Mouse (Mus musculus): ENCODE data around the gene Lbhd2. TPM values are rescaled to one million over a fixed set of nuclear protein-coding genes. Genes with fewer than 3 reads are reported as not detected.

Gene Lbhd2
- polyA plus RNA-seq, 1 experiment from 2014 or later, result 0.26 TPM

DNA sequence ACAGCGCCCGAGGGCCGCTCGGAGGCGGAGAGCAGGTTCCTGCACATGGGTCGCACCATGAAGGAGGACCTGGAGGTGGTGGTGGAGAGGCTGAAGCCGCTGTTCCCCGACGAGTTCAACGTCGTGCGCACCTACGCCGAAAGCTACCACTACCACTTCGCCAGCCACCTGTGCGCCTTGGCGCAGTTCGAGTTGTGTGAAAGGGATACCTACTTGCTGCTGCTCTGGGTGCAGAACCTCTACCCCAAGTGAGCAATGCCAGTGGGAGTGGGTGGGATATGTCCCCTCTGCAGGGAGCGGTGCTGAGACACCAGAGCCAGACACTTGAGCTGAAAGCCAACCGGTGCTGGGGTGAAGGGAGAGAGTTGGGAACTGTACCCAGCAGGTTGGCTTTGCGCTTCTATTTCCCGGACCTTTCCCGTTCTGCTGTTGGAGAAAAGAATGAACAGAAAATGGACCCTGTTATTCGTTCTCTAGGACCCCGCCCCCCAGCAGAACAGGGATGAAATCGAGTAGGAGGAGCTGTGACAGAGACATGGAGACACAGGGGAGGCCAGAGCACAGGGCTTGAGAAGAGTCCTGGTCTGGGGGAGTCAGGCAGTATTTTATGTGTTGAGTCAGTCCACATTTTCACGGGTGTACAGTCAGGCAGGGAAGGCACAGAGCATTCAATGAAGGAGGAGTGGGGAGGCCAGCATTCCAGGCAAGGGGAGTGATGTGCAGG lies 39.4 kb downstream of the Lbhd2 start:
- WGBS, result 6% methylated on average over 27 of the region's 27 CpGs
- no peak for ATAC-seq (ENCODE audit: low FRiP score)
- 0 out of 2 replicates have a peak overlapping the region, but pooled peaks have one; percentile 19 for H3K9ac ChIP-seq

GRCm38 (mm10) chr12:111446745-111447144 lies 40.1 kb downstream of the Lbhd2 start:
- 20% methylated on average over 5 of the region's 5 CpGs for WGBS
- Histone ChIP-seq H3K4me1 (replicated peaks) (peaks cover 42% of the 10 kb centered on the region), H3K9me3 (no peaks in the 10 kb centered on the region), H3K36me3 (no peaks in the 10 kb centered on the region), H3K4me3 (no peak overlapping the region), H3K9ac (no peak overlapping the region), H3K27ac (no peak overlapping the region), H3K27me3 (peaks cover 100% of the 10 kb centered on the region), H3K4me2 (no peak overlapping the region)
- no peak for ATAC-seq (ENCODE audit: low FRiP score)

More for the DNA sequence above, 39.4 kb downstream of the Lbhd2 start:
- Histone ChIP-seq H3K27me3 (peaks cover 100% of the 10 kb centered on the region), H3K36me3 (no peaks in the 10 kb centered on the region), H3K4me1 (replicated peaks) (peaks cover 42% of the 10 kb centered on the region), H3K9me3 (no peaks in the 10 kb centered on the region), H3K27ac (no peak overlapping the region), H3K4me2 (peak overlapping the region; percentile 50), H3K4me3 (peak overlapping the region; percentile 32)

DNA sequence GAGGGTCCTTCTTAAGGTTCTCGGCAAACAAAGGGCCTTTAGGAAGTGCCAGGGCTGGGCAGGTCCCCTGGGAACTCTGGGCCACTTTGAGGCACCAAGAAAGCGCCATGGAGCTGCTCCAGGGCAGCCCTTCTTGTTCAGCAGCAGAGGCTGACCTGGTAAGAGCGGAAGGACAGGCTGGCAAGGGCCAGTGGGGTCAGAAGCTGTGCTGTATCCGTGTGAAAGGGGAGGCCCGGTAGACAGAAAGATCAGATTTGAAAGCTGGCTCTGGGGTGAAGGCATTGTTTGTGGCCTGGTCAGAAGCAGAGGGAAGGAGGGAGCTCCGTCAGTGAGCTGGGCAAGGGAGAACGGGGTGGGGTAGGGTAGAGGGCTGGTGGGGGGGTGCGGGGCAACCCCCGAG lies 40.7 kb downstream of the Lbhd2 start:
- no peak overlapping the region for H3K27ac ChIP-seq
- no peaks in the 10 kb centered on the region for H3K9me3 ChIP-seq
- WGBS, result 13% methylated on average over 9 of the region's 9 CpGs
- no peaks in the 10 kb centered on the region for H3K36me3 ChIP-seq
- no peak overlapping the region for H3K9ac ChIP-seq
- H3K27me3 ChIP-seq, result peaks cover 100% of the 10 kb centered on the region
- peaks cover 36% of the 10 kb centered on the region for H3K4me1 ChIP-seq (replicated peaks)
- H3K4me2 ChIP-seq, result no peak overlapping the region
- H3K4me3 ChIP-seq, result no peak overlapping the region
- no peak for ATAC-seq (ENCODE audit: low FRiP score)

- no peak overlapping the region for H3K27ac ChIP-seq
- H3K36me3 ChIP-seq, result no peaks in the 10 kb centered on the region
- peaks cover 99% of the 10 kb centered on the region for H3K27me3 ChIP-seq
- ATAC-seq (ENCODE audit: low FRiP score), result no peak
- H3K4me1 ChIP-seq (replicated peaks), result peaks cover 31% of the 10 kb centered on the region
- no peaks in the 10 kb centered on the region for H3K9me3 ChIP-seq
- H3K9ac ChIP-seq, result no peak overlapping the region
- 17% methylated on average over 22 of the region's 22 CpGs for WGBS
- H3K4me2 ChIP-seq, result no peak overlapping the region
- no peak overlapping the region for H3K4me3 ChIP-seq
Measured at GRCm38 (mm10) chr12:111447898-111448760, 41.5 kb downstream of the Lbhd2 start.

- Histone ChIP-seq H3K9ac (no peak overlapping the region), H3K27ac (no peak overlapping the region), H3K4me1 (replicated peaks) (peaks cover 31% of the 10 kb centered on the region), H3K4me3 (no peak overlapping the region), H3K27me3 (peaks cover 97% of the 10 kb centered on the region), H3K4me2 (no peak overlapping the region), H3K36me3 (no peaks in the 10 kb centered on the region), H3K9me3 (no peaks in the 10 kb centered on the region)
- no peak for ATAC-seq (ENCODE audit: low FRiP score)
- 16% methylated on average over 13 of the region's 14 CpGs for WGBS
Measured at GRCm38 (mm10) chr12:111448931-111449705, 42.5 kb downstream of the Lbhd2 start.

GRCm38 (mm10) chr12:111450359-111450758 lies 43.8 kb downstream of the Lbhd2 start:
- WGBS, result 34% methylated on average over 6 of the region's 6 CpGs

DNA sequence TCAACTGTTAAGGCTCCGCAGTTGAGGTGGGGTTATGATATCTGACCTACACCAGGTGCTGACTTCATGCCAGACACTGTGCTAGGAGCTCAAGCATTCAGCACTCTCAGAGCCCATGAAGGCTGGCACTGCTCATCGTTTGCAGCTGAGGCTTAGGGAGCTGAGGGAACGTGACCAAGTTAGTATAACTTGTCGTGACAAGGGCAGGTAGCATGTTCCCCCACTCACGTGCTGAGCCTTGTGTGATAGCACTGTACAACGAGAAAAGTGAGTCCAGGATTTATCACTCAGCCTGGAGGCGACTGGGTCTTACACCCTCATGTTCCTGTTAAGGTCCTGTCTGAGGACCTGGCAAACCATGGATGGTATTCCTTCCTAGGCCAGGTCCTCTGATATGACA lies 45.0 kb downstream of the Lbhd2 start:
- WGBS, result 82% methylated on average over 7 of the region's 7 CpGs
- Histone ChIP-seq H3K9me3 (no peaks in the 10 kb centered on the region), H3K4me1 (replicated peaks) (peaks cover 17% of the 10 kb centered on the region), H3K27ac (no peak overlapping the region), H3K9ac (no peak overlapping the region), H3K27me3 (peaks cover 96% of the 10 kb centered on the region), H3K4me2 (no peak overlapping the region), H3K36me3 (no peaks in the 10 kb centered on the region), H3K4me3 (no peak overlapping the region)
- no peak for ATAC-seq (ENCODE audit: low FRiP score)

More at GRCm38 (mm10) chr12:111450359-111450758, 43.8 kb downstream of the Lbhd2 start:
- Histone ChIP-seq H3K27ac (no peak overlapping the region), H3K4me3 (no peak overlapping the region), H3K4me2 (no peak overlapping the region), H3K9ac (no peak overlapping the region), H3K4me1 (replicated peaks) (peaks cover 29% of the 10 kb centered on the region), H3K9me3 (no peaks in the 10 kb centered on the region), H3K27me3 (peaks cover 96% of the 10 kb centered on the region), H3K36me3 (no peaks in the 10 kb centered on the region)
- ATAC-seq (ENCODE audit: low FRiP score), result no peak

DNA sequence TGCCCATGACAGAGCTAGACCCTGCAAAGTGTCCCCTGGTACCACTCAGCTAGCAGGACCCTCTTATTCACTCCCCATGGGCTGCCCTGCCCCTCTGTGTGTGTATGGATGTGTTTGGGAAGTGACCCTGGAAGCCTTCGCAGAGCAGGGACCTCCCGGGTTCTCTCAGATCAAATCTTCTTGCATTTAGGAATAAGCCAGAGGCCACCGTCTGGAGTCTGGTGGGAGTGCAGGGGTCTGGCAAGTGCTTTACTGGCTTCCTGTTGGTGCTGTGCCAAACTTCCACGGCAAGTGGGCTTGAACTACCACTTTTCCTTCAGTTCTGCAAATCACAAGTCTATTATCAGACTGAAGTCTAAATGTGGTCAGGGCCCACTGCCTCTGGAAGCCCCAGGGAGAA lies 47.4 kb downstream of the Lbhd2 start:
- ATAC-seq (ENCODE audit: low FRiP score), result no peak
- WGBS, result 31% methylated on average over 4 of the region's 4 CpGs
- no peak overlapping the region for H3K27ac ChIP-seq
- peaks cover 86% of the 10 kb centered on the region for H3K27me3 ChIP-seq
- H3K4me3 ChIP-seq, result no peak overlapping the region
- no peaks in the 10 kb centered on the region for H3K9me3 ChIP-seq
- H3K4me2 ChIP-seq, result no peak overlapping the region
- H3K9ac ChIP-seq, result no peak overlapping the region
- peaks cover 10% of the 10 kb centered on the region; the same call in 1 of the 2 replicates for H3K4me1 ChIP-seq (replicated peaks)
- H3K36me3 ChIP-seq, result no peaks in the 10 kb centered on the region

DNA sequence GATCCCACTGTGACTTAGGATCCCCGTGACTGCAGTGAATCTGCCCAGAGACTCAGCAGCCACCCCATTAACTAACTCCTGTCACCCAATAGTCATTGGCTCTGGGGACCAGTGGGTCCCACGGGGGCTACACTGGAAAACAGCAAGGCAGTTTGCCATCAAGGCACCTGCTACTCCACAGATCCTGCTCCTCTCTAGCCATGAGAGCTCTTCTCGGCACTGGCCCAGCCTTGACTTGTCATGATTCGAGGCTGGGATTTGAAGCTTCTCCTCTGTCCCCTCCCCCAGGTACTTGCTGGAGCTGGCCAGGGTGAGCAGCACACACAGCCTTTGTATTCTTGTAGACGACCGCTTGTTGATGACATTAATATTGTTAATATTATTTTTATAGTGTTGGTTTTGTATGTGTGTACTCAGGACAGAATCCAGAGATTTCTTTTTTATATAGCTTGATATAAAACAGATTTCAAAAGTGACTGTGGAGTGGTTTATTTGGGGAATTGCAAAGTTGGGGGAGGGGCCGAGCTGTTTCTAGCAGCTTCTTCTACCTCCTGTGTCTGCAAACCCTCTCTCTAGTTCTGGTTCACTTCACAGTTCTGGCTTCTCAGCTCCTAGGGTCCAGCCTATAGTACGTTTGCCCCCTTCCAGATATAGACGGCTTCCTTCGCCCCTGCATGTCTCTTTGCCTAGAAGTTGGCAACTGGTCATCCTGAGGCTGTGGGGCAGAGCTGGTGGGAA lies 48.1 kb downstream of the Lbhd2 start:
- H3K4me2 ChIP-seq, result no peak overlapping the region
- H3K4me3 ChIP-seq, result no peak overlapping the region
- peaks cover 82% of the 10 kb centered on the region for H3K27me3 ChIP-seq
- 72% methylated on average over 10 of the region's 10 CpGs for WGBS
- H3K4me1 ChIP-seq (replicated peaks), result peaks cover 6% of the 10 kb centered on the region; the same call in 1 of the 2 replicates
- no peak overlapping the region for H3K27ac ChIP-seq
- H3K9ac ChIP-seq, result no peak overlapping the region
- no peaks in the 10 kb centered on the region for H3K9me3 ChIP-seq
- ATAC-seq (ENCODE audit: low FRiP score), result no peak
- no peaks in the 10 kb centered on the region for H3K36me3 ChIP-seq

GRCm38 (mm10) chr12:111455311-111455846 lies 48.8 kb downstream of the Lbhd2 start:
- H3K4me1 ChIP-seq (replicated peaks), result 0 out of 2 replicates have a peak, but pooled peaks cover 2% of the 10 kb centered on the region
- H3K4me2 ChIP-seq, result no peak overlapping the region
- no peak overlapping the region for H3K9ac ChIP-seq
- no peaks in the 10 kb centered on the region for H3K36me3 ChIP-seq
- WGBS, result 70% methylated on average over 12 of the region's 12 CpGs
- H3K4me3 ChIP-seq, result no peak overlapping the region
- no peak for ATAC-seq (ENCODE audit: low FRiP score)
- no peak overlapping the region for H3K27ac ChIP-seq
- H3K9me3 ChIP-seq, result no peaks in the 10 kb centered on the region
- peaks cover 81% of the 10 kb centered on the region for H3K27me3 ChIP-seq

- no peak for ATAC-seq (ENCODE audit: low FRiP score)
- Histone ChIP-seq H3K4me3 (no peak overlapping the region), H3K4me2 (no peak overlapping the region), H3K9me3 (no peaks in the 10 kb centered on the region), H3K4me1 (replicated peaks) (0 out of 2 replicates have a peak, but pooled peaks cover 3% of the 10 kb centered on the region), H3K27ac (no peak overlapping the region), H3K27me3 (peaks cover 79% of the 10 kb centered on the region), H3K36me3 (no peaks in the 10 kb centered on the region), H3K9ac (no peak overlapping the region)
- 64% methylated on average over 8 of the region's 8 CpGs for WGBS
Measured at GRCm38 (mm10) chr12:111455860-111456259, 49.3 kb downstream of the Lbhd2 start.

All from hindbrain, embryonic 13.5 days (tissue).